In genomic region chr16:89867212-89867829, GRCm38 (mm10) we compare ENCODE assay signal across 18 mouse cellular contexts.
DNase-seq lines count a peak whose midpoint lies in the region; ATAC-seq and TF ChIP-seq lines count a peak whose summit lies in the region.
"Had no signal": no experiment of that assay in that cellular context is flagged by ENCODE, and none has a peak within 500 bp of the region (broad histone marks: within the 10 kb centered on the region; RNA-seq: fewer than 3 reads in every experiment).

No protein-coding gene starts in this region.

- WGBS in hindbrain, embryonic 14.5 days, result 72% methylated on average over 26 of the region's 26 CpGs
- 97% methylated on average over 26 of the region's 26 CpGs for WGBS in thymus, adult 2 months

- no peaks in the 10 kb centered on the region; the same call in 1 of the 2 replicates for H3K36me3 ChIP-seq in E14TG2a.4 (ENCODE audit: insufficient read depth, low read length)
- H3K36me3 ChIP-seq in hindbrain, embryonic 14.5 days (replicated peaks; ENCODE audit: control insufficient read depth, insufficient read depth), result peaks cover 3% of the 10 kb centered on the region; the same call in 1 of the 2 replicates
- no peaks in the 10 kb centered on the region for H3K36me3 ChIP-seq in thymus, adult 2 months (ENCODE audit: control insufficient read depth, insufficient read depth, low read length)

- H3K4me3 ChIP-seq in E14TG2a.4 (replicated peaks; ENCODE audit: low read length), result peak overlapping the region; percentile 58
- no peak overlapping the region for H3K4me3 ChIP-seq in hindbrain, embryonic 14.5 days (replicated peaks; ENCODE audit: low read length)
- H3K4me3 ChIP-seq in thymus, adult 2 months (ENCODE audit: control insufficient read depth, insufficient read depth, low read length), result no peak overlapping the region
- H3K4me3 ChIP-seq: embryonic facial prominence, embryonic 10.5 days; limb, embryonic 13.5 days; megakaryocyte, embryonic 14.5 days had no signal

- no peak for TF ChIP-seq POLR2A in thymus, adult 2 months (IDR thresholded peaks at IDR 0.05; ENCODE audit: control insufficient read depth, extremely low read depth, insufficient read depth, low read length, poor library complexity)

- peaks cover 4% of the 10 kb centered on the region for H3K27me3 ChIP-seq in E14TG2a.4 (ENCODE audit: insufficient read depth, low read length)
- no peaks in the 10 kb centered on the region for H3K27me3 ChIP-seq in hindbrain, embryonic 14.5 days (ENCODE audit: control insufficient read depth, insufficient read depth, low read length)
- H3K27me3 ChIP-seq in thymus, adult 2 months (ENCODE audit: control insufficient read depth, insufficient read depth, low read length), result no peaks in the 10 kb centered on the region
- H3K27me3 ChIP-seq: limb, embryonic 13.5 days; megakaryocyte, embryonic 14.5 days had no signal

- H3K4me2 ChIP-seq in hindbrain, embryonic 14.5 days (replicated peaks), result peak overlapping the region; percentile 3; the same call in 1 of the 2 replicates
- H3K4me2 ChIP-seq: limb, embryonic 13.5 days had no signal

- no peak for ATAC-seq in hindbrain, embryonic 14.5 days (ENCODE audit: low FRiP score)
- ATAC-seq: activated CD4-positive, CD25-positive, alpha-beta regulatory T cell, adult 4 months had no signal

- H3K9me3 ChIP-seq in E14TG2a.4 (ENCODE audit: low read length), result no peaks in the 10 kb centered on the region
- H3K9me3 ChIP-seq in hindbrain, embryonic 14.5 days (ENCODE audit: control insufficient read depth, low read length), result no peaks in the 10 kb centered on the region
- H3K9me3 ChIP-seq: limb, embryonic 13.5 days had no signal

- DNase-seq in cerebellum, postnatal 10 days, result peak; percentile 65 to 66
- DNase-seq in cerebellum, postnatal 36 days, result no peak
- no peak for DNase-seq in hindbrain, embryonic 14.5 days (ENCODE audit: low spot score)
- peak; percentile 49 to 56 for DNase-seq in layer of hippocampus, postnatal 36 days
- no peak for DNase-seq in thymus, adult 2 months
- DNase-seq in frontal cortex, postnatal 10 days (ENCODE audit: low spot score in 2 of 2), result no peak
- no peak for DNase-seq in gastrocnemius, adult 8-10 months (ENCODE audit: low spot score in 2 of 2)
- DNase-seq: cerebellum, adult 8-10 months; heart, adult 18-20 months; heart, postnatal 14 days; kidney, adult 18-20 months; kidney, postnatal 36 days; lung, adult 2 months had no signal

- TF ChIP-seq CTCF in E14TG2a.4 (conservative IDR thresholded peaks at IDR 0.05; ENCODE audit: low read length), result peak; percentile 22
- no peak for TF ChIP-seq CTCF in thymus, adult 2 months (IDR thresholded peaks at IDR 0.05; ENCODE audit: borderline replicate concordance, control insufficient read depth, extremely low read depth, insufficient read depth, low read length, poor library complexity)

- peaks cover 82% of the 10 kb centered on the region for H3K4me1 ChIP-seq in E14TG2a.4 (replicated peaks; ENCODE audit: low read depth, low read length)
- 0 out of 2 replicates have a peak, but pooled peaks cover 3% of the 10 kb centered on the region for H3K4me1 ChIP-seq in hindbrain, embryonic 14.5 days (replicated peaks; ENCODE audit: control insufficient read depth, insufficient read depth, low read length)
- H3K4me1 ChIP-seq in thymus, adult 2 months (replicated peaks; ENCODE audit: control insufficient read depth, insufficient read depth, low read length), result no peaks in the 10 kb centered on the region; the same call in 1 of the 2 replicates

- H3K9ac ChIP-seq in hindbrain, embryonic 14.5 days, result no peak overlapping the region
- H3K9ac ChIP-seq: limb, embryonic 13.5 days had no signal

- H3K27ac ChIP-seq in hindbrain, embryonic 14.5 days, result no peak overlapping the region
- H3K27ac ChIP-seq in thymus, adult 2 months (ENCODE audit: control insufficient read depth, insufficient read depth, low read length), result no peak overlapping the region
- H3K27ac ChIP-seq: embryonic facial prominence, embryonic 10.5 days; limb, embryonic 13.5 days had no signal

Comparison
In these comparisons a context has a peak if more than half of its experiments do, and no peak if none do; other contexts are left out.
1. DNase-seq: peak in cerebellum, postnatal 10 days (2 of 2) and layer of hippocampus, postnatal 36 days (2 of 2); none in cerebellum, postnatal 36 days (0 of 2), hindbrain, embryonic 14.5 days (single experiment), thymus, adult 2 months (single experiment), frontal cortex, postnatal 10 days (0 of 2) and gastrocnemius, adult 8-10 months (0 of 2).